Mouse (Mus musculus): ENCODE results near the gene Wdr24. TPM values are rescaled to one million over a fixed set of nuclear protein-coding genes. Genes with fewer than 3 reads are reported as not detected.

Wdr24 gene
- polyA plus RNA-seq, 1 experiment from 2014 or later: 9.6 TPM

GRCm38 (mm10) chr17:25832436-25833290 is 9.2 kb downstream of the Wdr24 start:
- Histone ChIP-seq H3K27me3 (replicated peaks; ENCODE audit: control insufficient read depth, insufficient read depth, low read length) (no peaks in the 10 kb centered on the region), H3K9ac (ENCODE audit: low read depth, low read length) (peak overlapping the region; percentile 78), H3K4me2 (replicated peaks; ENCODE audit: low read depth) (peak overlapping the region; percentile 93), H3K4me3 (ENCODE audit: low read depth, low read length) (peak overlapping the region; percentile 76), H3K36me3 (ENCODE audit: control insufficient read depth, insufficient read depth) (peaks cover 28% of the 10 kb centered on the region), H3K9me3 (ENCODE audit: control insufficient read depth) (no peaks in the 10 kb centered on the region), H3K27ac (ENCODE audit: low read depth, low read length) (peak overlapping the region; percentile 98), H3K4me1 (replicated peaks; ENCODE audit: control insufficient read depth, insufficient read depth, low read length) (peaks cover 11% of the 10 kb centered on the region; the same call in 1 of the 2 replicates)
- TF ChIP-seq CTCF (IDR thresholded peaks at IDR 0.05; ENCODE audit: low read depth): 0 out of 2 replicates have a peak, but pooled peaks have one; percentile 14
- WGBS: under 1% methylated on average over 72 of the region's 77 CpGs
- peak; percentile 87 for ATAC-seq

DNA sequence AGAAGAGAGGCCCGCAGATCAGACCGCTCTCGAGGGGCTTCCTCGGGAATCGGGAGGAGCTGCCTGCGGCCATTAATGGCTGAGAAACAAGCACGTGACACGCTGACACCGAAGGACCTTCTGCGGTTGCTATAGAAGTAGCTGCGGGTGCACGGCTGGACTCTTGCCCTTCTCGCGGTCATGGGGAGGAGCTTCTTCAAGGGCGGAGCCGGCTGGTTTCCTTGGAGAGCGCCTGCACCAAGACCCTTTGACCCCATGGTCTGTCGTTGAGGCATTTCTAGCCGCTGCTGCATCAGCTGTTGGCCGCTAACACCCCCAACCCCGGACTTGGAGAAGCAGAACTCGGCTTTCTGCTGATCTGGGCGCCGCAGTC is 9.8 kb downstream of the Wdr24 start, which contains the start of gene Stub1:
Stub1 (minus strand) TSS at position 114 of the 373 bp plus-strand sequence.
- Histone ChIP-seq H3K4me1 (replicated peaks; ENCODE audit: control insufficient read depth, insufficient read depth, low read length) (peaks cover 11% of the 10 kb centered on the region; the same call in 1 of the 2 replicates), H3K4me2 (replicated peaks; ENCODE audit: low read depth) (peak within 1 kb of the TSS; percentile 93), H3K9me3 (ENCODE audit: control insufficient read depth) (no peaks in the 10 kb centered on the region), H3K27me3 (replicated peaks; ENCODE audit: control insufficient read depth, insufficient read depth, low read length) (no peaks in the 10 kb centered on the region), H3K4me3 (ENCODE audit: low read depth, low read length) (peak within 1 kb of the TSS; percentile 76), H3K27ac (ENCODE audit: low read depth, low read length) (peak within 1 kb of the TSS; percentile 98), H3K36me3 (ENCODE audit: control insufficient read depth, insufficient read depth) (peaks cover 32% of the 10 kb centered on the region), H3K9ac (ENCODE audit: low read depth, low read length) (peak within 1 kb of the TSS; percentile 78)
- ATAC-seq: peak; percentile 78
- 0 out of 2 replicates have a peak, but pooled peaks have one; percentile 7 for TF ChIP-seq CTCF (IDR thresholded peaks at IDR 0.05; ENCODE audit: low read depth)
- under 1% methylated on average over 24 of the region's 24 CpGs for WGBS

- peaks cover 11% of the 10 kb centered on the region; the same call in 1 of the 2 replicates for H3K4me1 ChIP-seq (replicated peaks; ENCODE audit: control insufficient read depth, insufficient read depth, low read length)
Measured at GRCm38 (mm10) chr17:25833961-25834594, 10.7 kb downstream of the Wdr24 start.

GRCm38 (mm10) chr17:25834595-25835222 is 11.3 kb downstream of the Wdr24 start:
- WGBS: 62% methylated on average over 12 of the region's 12 CpGs
- H3K4me1 ChIP-seq (replicated peaks; ENCODE audit: control insufficient read depth, insufficient read depth, low read length): peaks cover 11% of the 10 kb centered on the region; the same call in 1 of the 2 replicates

More at GRCm38 (mm10) chr17:25833961-25834594, 10.7 kb downstream of the Wdr24 start:
- H3K27me3 ChIP-seq (replicated peaks; ENCODE audit: control insufficient read depth, insufficient read depth, low read length): no peaks in the 10 kb centered on the region
- peak overlapping the region; percentile 78 for H3K9ac ChIP-seq (ENCODE audit: low read depth, low read length)
- WGBS: 18% methylated on average over 6 of the region's 6 CpGs
- H3K4me2 ChIP-seq (replicated peaks; ENCODE audit: low read depth): peak overlapping the region; percentile 93
- no peaks in the 10 kb centered on the region for H3K9me3 ChIP-seq (ENCODE audit: control insufficient read depth)
- peaks cover 32% of the 10 kb centered on the region for H3K36me3 ChIP-seq (ENCODE audit: control insufficient read depth, insufficient read depth)
- peak overlapping the region; percentile 76 for H3K4me3 ChIP-seq (ENCODE audit: low read depth, low read length)
- no peak for TF ChIP-seq CTCF (IDR thresholded peaks at IDR 0.05; ENCODE audit: low read depth)
- ATAC-seq: no peak
- H3K27ac ChIP-seq (ENCODE audit: low read depth, low read length): peak overlapping the region; percentile 98

DNA sequence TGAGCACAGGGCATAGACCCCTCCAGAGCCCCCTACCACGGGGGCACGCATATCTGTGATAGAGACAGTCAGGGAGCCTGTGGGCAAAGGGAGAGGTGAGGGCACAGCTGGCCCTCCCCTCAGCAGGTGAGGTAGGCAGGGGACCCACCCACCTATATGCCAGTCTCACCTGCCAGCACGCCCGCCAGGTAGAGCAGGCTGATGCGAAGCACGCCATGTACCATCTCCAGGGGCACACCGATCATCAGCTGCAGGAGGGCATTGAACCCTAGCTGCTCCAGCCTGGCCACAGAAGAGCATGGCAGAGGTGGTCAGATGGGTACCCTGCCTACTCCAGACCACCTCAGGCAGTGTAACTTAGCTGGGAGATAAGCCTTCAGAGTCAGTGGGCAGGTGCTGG is 11.9 kb downstream of the Wdr24 start:
- Histone ChIP-seq H3K27ac (ENCODE audit: low read depth, low read length) (no peak overlapping the region), H3K9me3 (ENCODE audit: control insufficient read depth) (no peaks in the 10 kb centered on the region), H3K4me3 (ENCODE audit: low read depth, low read length) (no peak overlapping the region), H3K36me3 (ENCODE audit: control insufficient read depth, insufficient read depth) (peaks cover 41% of the 10 kb centered on the region), H3K4me2 (replicated peaks; ENCODE audit: low read depth) (peak overlapping the region; percentile 93), H3K4me1 (replicated peaks; ENCODE audit: control insufficient read depth, insufficient read depth, low read length) (peaks cover 11% of the 10 kb centered on the region; the same call in 1 of the 2 replicates), H3K9ac (ENCODE audit: low read depth, low read length) (no peak overlapping the region), H3K27me3 (replicated peaks; ENCODE audit: control insufficient read depth, insufficient read depth, low read length) (no peaks in the 10 kb centered on the region)
- ATAC-seq: no peak
- WGBS: 89% methylated on average over 7 of the region's 7 CpGs
- no peak for TF ChIP-seq CTCF (IDR thresholded peaks at IDR 0.05; ENCODE audit: low read depth)

More at GRCm38 (mm10) chr17:25834595-25835222, 11.3 kb downstream of the Wdr24 start:
- H3K27ac ChIP-seq (ENCODE audit: low read depth, low read length): peak overlapping the region; percentile 98; the same call in 1 of the 2 replicates
- no peak for TF ChIP-seq CTCF (IDR thresholded peaks at IDR 0.05; ENCODE audit: low read depth)
- H3K4me3 ChIP-seq (ENCODE audit: low read depth, low read length): peak overlapping the region; percentile 76
- no peak for ATAC-seq
- no peaks in the 10 kb centered on the region for H3K9me3 ChIP-seq (ENCODE audit: control insufficient read depth)
- peak overlapping the region; percentile 93 for H3K4me2 ChIP-seq (replicated peaks; ENCODE audit: low read depth)
- no peaks in the 10 kb centered on the region for H3K27me3 ChIP-seq (replicated peaks; ENCODE audit: control insufficient read depth, insufficient read depth, low read length)
- peaks cover 38% of the 10 kb centered on the region for H3K36me3 ChIP-seq (ENCODE audit: control insufficient read depth, insufficient read depth)
- peak overlapping the region; percentile 78; the same call in 1 of the 2 replicates for H3K9ac ChIP-seq (ENCODE audit: low read depth, low read length)
